Mouse (Mus musculus) gastrocnemius, adult 2 months (tissue): ENCODE data around the gene Auts2. TPM values are rescaled to one million over a fixed set of nuclear protein-coding genes. Genes with fewer than 3 reads are reported as not detected.

Source experiments
- DNase-seq: peaks from one replicate; pipeline ENCODE4 v3.0.0; 2022
- H3K27ac ChIP-seq: fragments of 200-600 bp; 2 replicates; pipeline ENCODE4 v1.8.1; 2022; ENCODE audit warnings: mild to moderate bottlenecking
- H3K4me3 ChIP-seq: fragments of 200-600 bp; 2 replicates; pipeline ENCODE4 v1.8.1; 2022; ENCODE audit warnings: mild to moderate bottlenecking, moderate library complexity
- CTCF ChIP-seq: fragments of 200-600 bp; IDR thresholded peaks from 2 replicates; pipeline ENCODE4 v1.8.1; 2022; ENCODE audit warnings: antibody characterized with exemption, mild to moderate bottlenecking, moderate library complexity
- intact Hi-C: fragments of 180-260 bp; cut with DNase I; formaldehyde crosslinking; loops from one replicate; pipeline ENCODE4 v1.15.1; 2025
- total RNA-seq, 2 experiments: library from RNA; stranded (reverse); gene quantifications; 2 replicates each; pipeline ENCODE4 v1.2.3; 2021

The Auts2 gene
- total RNA-seq, 2 experiments from 2014 or later: 13.0 to 31.1 TPM

DNA sequence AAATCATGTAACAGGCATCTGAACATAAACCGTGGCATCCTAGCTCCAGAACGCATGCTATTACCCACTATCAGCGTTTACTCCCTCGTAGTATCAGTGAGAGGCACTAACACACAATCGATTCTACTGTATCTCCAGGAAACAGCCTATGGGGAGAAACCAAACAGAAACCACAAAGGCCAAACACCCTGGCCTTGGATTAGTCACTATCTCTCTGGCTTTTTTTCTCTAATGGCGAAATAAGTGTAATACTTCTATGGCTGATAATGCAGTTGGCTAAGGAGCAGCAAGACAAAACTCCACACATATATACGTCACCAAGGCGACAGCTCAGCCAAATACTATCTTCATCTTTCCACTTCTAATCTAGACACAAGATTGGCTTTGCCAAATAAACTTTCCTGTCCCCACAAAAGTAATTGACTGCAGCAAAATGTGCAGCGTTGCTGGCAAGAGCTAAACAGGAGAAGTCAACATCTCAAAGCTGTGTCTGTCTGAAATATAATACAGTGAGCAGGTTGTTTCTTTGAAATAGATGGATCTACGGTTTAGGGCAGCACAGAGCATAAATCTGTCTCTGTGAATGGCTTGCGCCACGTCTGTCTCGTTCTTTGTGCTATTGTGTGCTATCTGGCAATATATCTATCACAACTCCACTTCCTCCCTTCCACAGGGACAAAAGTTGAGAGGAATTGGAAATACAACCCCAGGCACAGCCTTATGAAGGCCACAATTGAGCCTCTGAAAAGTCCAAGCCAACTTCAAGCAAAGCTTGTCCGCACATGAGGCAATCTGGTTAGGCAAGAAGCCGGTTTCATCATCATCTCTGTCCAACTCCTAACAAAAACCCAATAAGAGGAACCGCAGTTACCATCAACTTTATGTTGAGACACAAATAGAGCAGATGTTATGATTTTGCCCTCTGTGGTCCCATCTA lies 76.4 kb downstream of the Auts2 start:
- no peak for DNase-seq
- no peak for TF ChIP-seq CTCF
- H3K27ac ChIP-seq: no peak overlapping the region
- intact Hi-C loops: no loop called here
- no peak overlapping the region for H3K4me3 ChIP-seq

- no peak overlapping the region for H3K27ac ChIP-seq
- TF ChIP-seq CTCF: no peak
- intact Hi-C loops: no loop called here
- DNase-seq: no peak
- no peak overlapping the region for H3K4me3 ChIP-seq
Measured at GRCm38 (mm10) chr5:132462560-132462959, 80.6 kb downstream of the Auts2 start.

DNA sequence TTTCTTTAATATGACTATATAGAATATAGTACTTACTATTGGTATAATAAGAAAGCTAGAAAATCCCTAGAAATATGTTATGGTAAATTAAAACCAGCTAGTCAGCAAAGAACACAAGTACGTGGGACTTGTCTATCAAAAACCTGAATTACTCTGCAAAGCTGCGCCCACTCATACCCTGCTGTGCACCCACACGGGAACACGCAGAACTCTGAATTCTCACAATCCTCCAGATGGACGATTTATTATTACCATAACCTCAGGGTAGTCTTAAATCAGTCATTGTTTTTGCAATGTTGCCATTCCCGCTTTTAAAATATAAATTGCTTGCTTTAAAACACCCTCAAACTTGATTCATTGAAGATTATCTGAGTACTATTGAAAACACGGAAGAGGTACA lies 84.6 kb downstream of the Auts2 start:
- no peak for TF ChIP-seq CTCF
- no peak for DNase-seq
- Histone ChIP-seq H3K4me3 (no peak overlapping the region), H3K27ac (no peak overlapping the region)
- intact Hi-C loops: no loop called here

DNA sequence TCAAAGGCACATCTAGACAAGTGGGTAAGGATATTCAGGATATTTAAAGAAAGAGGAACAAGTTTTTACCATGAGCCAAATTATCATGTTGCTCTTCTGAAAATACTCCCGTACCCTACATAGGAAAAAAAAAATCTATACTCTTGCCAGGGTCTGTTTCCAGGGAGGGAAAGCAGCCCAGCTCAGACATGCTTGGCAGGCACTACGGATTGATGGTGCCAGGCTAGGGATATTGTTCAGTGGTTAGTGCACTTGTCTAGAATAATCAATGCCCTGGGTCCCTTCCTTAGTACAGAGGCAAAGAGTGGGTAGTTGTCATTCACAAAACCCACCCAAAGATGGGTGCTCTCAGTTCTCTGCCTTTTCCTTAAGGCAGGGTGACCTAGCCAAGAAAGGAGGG lies 90.8 kb downstream of the Auts2 start:
- no peak for DNase-seq
- TF ChIP-seq CTCF: no peak
- Histone ChIP-seq H3K27ac (no peak overlapping the region), H3K4me3 (no peak overlapping the region)
- intact Hi-C loops: no loop called here

GRCm38 (mm10) chr5:132450071-132450470 lies 93.1 kb downstream of the Auts2 start:
- intact Hi-C loops: no loop called here
- no peak overlapping the region for H3K4me3 ChIP-seq
- DNase-seq: no peak
- TF ChIP-seq CTCF: no peak
- H3K27ac ChIP-seq: no peak overlapping the region

GRCm38 (mm10) chr5:132448401-132449066 lies 94.6 kb downstream of the Auts2 start:
- no peak overlapping the region for H3K4me3 ChIP-seq

DNA sequence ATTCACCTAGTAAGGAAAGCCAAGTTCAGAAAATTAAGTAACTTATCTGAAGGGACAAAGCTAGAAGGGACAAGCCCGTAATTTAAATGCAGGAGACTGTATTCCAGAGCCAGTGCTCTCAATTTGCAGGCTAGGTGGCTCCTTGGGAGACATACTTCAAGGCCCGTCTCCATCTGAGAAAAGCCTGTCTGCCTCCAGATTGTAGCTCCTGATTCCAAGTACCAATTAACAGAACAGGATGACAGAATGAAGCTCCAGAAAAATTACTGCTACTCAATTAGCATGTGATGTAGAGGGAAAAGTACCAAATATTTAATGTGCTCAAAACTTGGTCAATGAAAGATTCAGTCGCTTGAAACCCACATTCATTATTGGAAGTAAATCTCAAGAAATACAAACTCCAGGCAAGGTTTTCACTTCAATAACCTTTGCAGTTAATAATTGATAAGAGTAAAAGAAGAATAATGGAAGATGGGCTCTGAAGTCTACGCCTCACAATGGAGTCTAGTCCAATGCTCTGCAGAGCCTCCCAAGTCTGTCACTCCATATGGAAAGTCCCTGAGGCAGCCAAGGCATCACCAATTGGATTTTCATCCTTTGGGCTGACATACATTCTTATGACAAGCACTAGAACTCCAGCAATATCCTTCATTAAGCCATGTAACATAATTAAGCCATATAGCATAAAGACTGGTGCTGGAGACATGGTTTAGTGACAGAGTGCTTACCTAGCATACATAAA lies 97.8 kb downstream of the Auts2 start:
- no peak overlapping the region for H3K4me3 ChIP-seq
- no peak for DNase-seq
- no peak overlapping the region for H3K27ac ChIP-seq
- no peak for TF ChIP-seq CTCF
- intact Hi-C loops: no loop called here

More at GRCm38 (mm10) chr5:132448401-132449066, 94.6 kb downstream of the Auts2 start:
- DNase-seq: no peak
- intact Hi-C loops: no loop called here
- no peak for TF ChIP-seq CTCF
- no peak overlapping the region for H3K27ac ChIP-seq

DNA sequence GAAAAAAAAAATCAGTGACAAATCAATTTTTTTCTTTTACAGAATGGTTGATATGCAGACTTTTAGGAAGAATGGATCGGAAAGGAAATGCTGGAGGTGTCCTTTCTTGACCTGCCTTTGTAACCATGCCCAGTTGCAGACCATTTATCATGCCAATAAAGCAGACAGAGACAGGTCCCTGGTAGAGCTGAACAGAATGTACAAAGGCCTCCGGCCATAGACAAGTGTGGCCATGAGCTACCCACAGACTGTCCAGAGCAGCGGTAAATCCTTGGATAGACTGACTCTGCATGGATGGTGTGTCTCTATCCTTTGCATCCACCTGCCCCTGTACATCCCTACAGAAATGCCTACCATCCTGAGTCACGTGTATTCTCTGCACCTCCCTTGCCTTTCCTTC lies 100.2 kb downstream of the Auts2 start:
- no peak for TF ChIP-seq CTCF
- no peak for DNase-seq
- Histone ChIP-seq H3K4me3 (no peak overlapping the region), H3K27ac (no peak overlapping the region)
- intact Hi-C loops: no loop called here

DNA sequence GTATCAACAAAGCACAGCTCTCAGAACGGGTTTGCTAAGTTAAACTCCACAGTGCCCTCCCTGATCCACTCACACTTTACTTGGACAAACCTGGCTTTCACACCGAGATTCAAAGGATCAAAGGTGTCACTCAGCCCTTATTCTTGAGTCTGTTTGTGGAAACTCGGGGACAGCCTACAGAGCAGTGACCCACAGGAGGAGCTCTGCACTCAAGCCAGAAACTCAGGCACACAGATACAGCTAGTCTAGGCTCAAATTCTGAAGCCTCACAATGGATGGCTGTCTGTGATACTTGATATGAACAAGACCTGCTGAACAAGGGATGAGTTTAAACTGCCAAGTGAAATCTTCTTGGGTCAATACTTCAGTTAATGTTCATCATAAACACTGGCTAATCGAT lies 104.7 kb downstream of the Auts2 start:
- peak; percentile 18; the same call in 1 of the 2 replicates for TF ChIP-seq CTCF
- Histone ChIP-seq H3K27ac (no peak overlapping the region), H3K4me3 (no peak overlapping the region)
- no peak for DNase-seq
- intact Hi-C loops: loop anchor here (10.0 kb wide), 1 partner anchor 106 kb away; the partner anchor contains the start of gene Auts2

DNA sequence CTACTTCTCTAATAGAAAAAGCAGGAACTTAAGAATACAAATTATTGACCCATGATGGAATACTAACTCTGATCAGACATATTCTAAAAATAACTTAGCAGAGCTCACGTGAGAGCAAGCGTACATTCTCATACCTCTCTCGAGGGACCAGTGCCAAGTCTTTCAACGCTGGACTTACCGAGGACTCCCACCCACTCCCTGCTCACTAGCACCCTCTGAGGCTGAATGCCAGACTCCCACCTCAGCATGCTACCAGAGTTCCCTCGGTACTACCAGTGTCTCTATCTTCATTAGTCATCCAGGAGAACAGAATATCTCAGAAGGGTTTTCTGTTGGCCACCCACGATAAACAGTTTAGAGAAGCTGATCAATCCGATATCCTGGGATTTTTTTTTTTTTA lies 105.2 kb downstream of the Auts2 start:
- TF ChIP-seq CTCF: no peak
- no peak overlapping the region for H3K4me3 ChIP-seq
- DNase-seq: no peak
- H3K27ac ChIP-seq: no peak overlapping the region
- intact Hi-C loops: loop anchor here (10.0 kb wide), 1 partner anchor 107 kb away; the partner anchor contains the start of gene Auts2

DNA sequence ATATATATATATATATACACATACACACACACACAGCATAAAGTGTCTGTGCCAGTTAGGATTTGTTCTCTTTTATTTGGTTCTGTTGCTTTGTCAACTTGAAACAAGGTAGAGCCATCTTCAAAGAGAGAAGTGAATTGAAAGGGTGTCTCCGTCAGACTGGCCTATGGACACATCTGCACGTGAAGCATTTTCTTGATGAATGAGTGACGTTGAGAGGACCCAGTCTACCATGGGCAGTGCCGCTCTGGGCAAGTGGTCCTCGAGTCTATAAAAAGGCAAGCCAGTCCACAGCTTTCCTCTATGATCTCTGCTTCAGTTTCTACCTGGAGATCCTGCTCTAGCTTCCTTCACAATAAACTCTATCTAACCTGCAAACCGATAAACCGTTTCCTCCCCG lies 105.7 kb downstream of the Auts2 start:
- Histone ChIP-seq H3K27ac (no peak overlapping the region), H3K4me3 (no peak overlapping the region)
- intact Hi-C loops: loop anchor here (10.0 kb wide), 1 partner anchor 107 kb away; the partner anchor contains the start of gene Auts2
- DNase-seq: no peak
- TF ChIP-seq CTCF: no peak

GRCm38 (mm10) chr5:132436901-132437300 lies 106.2 kb downstream of the Auts2 start:
- intact Hi-C loops: loop anchor here (10.0 kb wide), 1 partner anchor 108 kb away; the partner anchor contains the start of gene Auts2

More at GRCm38 (mm10) chr5:132436901-132437300, 106.2 kb downstream of the Auts2 start:
- DNase-seq: peak; percentile 55
- no peak for TF ChIP-seq CTCF
- H3K4me3 ChIP-seq: no peak overlapping the region
- H3K27ac ChIP-seq: no peak overlapping the region
